In the genomic region with DNA sequence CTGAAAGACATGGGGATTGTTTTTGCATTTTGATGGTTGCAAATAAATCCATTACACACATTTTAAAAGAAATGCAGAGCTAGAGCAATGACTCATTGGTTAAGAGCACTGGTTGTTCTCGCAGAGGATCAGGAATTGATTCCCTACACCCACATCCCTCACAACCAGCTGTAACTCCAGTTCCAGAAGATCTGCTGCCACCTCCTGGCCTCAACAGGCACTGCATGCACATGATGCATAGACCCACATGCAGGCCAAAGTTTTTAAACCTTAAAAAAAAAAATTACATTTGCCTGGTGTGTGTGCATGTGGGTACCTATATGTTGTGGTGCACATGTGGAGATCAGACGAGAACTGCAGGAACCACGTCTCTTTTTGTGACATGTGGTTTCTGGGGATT, we compare ENCODE assay signal across 8 mouse cellular contexts. TPM values are rescaled to one million over a fixed set of nuclear protein-coding genes. Genes with fewer than 3 reads are reported as not detected.
DNase-seq lines count a peak whose midpoint lies in the region; ATAC-seq lines count a peak whose summit lies in the region.

No protein-coding gene starts in this region.

- H3K27me3 ChIP-seq in midbrain, embryonic 15.5 days (replicated peaks), result no peaks in the 10 kb centered on the region

- H3K36me3 ChIP-seq in midbrain, embryonic 15.5 days (replicated peaks), result no peaks in the 10 kb centered on the region

- ATAC-seq in midbrain, embryonic 15.5 days (replicated peaks), result no peak

- no peaks in the 10 kb centered on the region for H3K4me1 ChIP-seq in midbrain, embryonic 15.5 days

- H3K9me3 ChIP-seq in midbrain, embryonic 15.5 days, result no peaks in the 10 kb centered on the region

- peak; percentile 34 to 60 for DNase-seq in cerebellum, postnatal 14 days
- DNase-seq in cerebellum, adult 8-10 months, result no peak
- DNase-seq in left cerebral cortex, postnatal 4 days, result peak; percentile 25
- DNase-seq in left cerebral cortex, adult 8-10 months (ENCODE audit: low spot score in 2 of 2), result no peak
- peak; percentile 50 to 51 for DNase-seq in adrenal gland, postnatal 36 days
- DNase-seq in kidney, postnatal 10 days, result peak; percentile 65
- DNase-seq in retina, embryonic 14.5 days (ENCODE audit: low spot score), result peak; percentile 55

- no peak overlapping the region for H3K9ac ChIP-seq in midbrain, embryonic 15.5 days

- no peak overlapping the region for H3K4me2 ChIP-seq in midbrain, embryonic 15.5 days

- WGBS in midbrain, embryonic 15.5 days, result 68% methylated on average over 3 of the region's 3 CpGs

- intact Hi-C loops in left cerebral cortex, postnatal 4 days (cut with DNase I), result no loop called here

- H3K4me3 ChIP-seq in midbrain, embryonic 15.5 days, result no peak overlapping the region

- no peak overlapping the region for H3K27ac ChIP-seq in midbrain, embryonic 15.5 days

RNA-seq across cellular contexts. Expression of a gene that starts 17.7 kb away (rescaled TPM):
- not detected for total RNA-seq in left cerebral cortex, postnatal 4 days (2021)
- total RNA-seq in left cerebral cortex, adult 8-10 months (2022), result not detected
- total RNA-seq in adrenal gland, postnatal 36 days (2021), result 1 to 10 TPM in 1 of 2 experiments, under 1 TPM in 1; 0.60 to 2.1 TPM
- not detected in 2 replicates for polyA plus RNA-seq in midbrain, embryonic 15.5 days (2015; fragmentation: Nextera tagmentation; extraction: Ambion mirVana)

RNA-seq across cellular contexts. Expression of a gene that starts 20.0 kb away (rescaled TPM):
- total RNA-seq in left cerebral cortex, postnatal 4 days (2021), result under 1 TPM; 0.30 to 0.95 TPM
- total RNA-seq in left cerebral cortex, adult 8-10 months (2022), result 1 to 10 TPM in 1 of 4 experiments, under 1 TPM in 3; 0.57 to 1.1 (median 0.76) TPM
- total RNA-seq in adrenal gland, postnatal 36 days (2021), result 1 to 10 TPM; 2.7 to 3.4 TPM
- 1.2 and 1.5 TPM in 2 replicates for polyA plus RNA-seq in midbrain, embryonic 15.5 days (2015; fragmentation: Nextera tagmentation; extraction: Ambion mirVana)

RNA-seq across cellular contexts. Expression of a gene that starts 45.9 kb away (rescaled TPM):
- total RNA-seq in left cerebral cortex, postnatal 4 days (2021), result 1 to 10 TPM; 1.3 to 2.9 TPM
- 1 to 10 TPM in 3 of 4 experiments, under 1 TPM in 1; 0.96 to 3.3 (median 2.7) TPM for total RNA-seq in left cerebral cortex, adult 8-10 months (2022)
- total RNA-seq in adrenal gland, postnatal 36 days (2021), result 1 to 10 TPM; 2.4 to 6.5 TPM
- polyA plus RNA-seq in midbrain, embryonic 15.5 days (2015; fragmentation: Nextera tagmentation; extraction: Ambion mirVana), result 0.89 and 2.1 TPM in 2 replicates

RNA-seq across cellular contexts. Expression of a gene that starts 56.3 kb away (rescaled TPM):
- 1 to 10 TPM; 3.7 to 3.9 TPM for total RNA-seq in left cerebral cortex, postnatal 4 days (2021)
- total RNA-seq in left cerebral cortex, adult 8-10 months (2022), result 1 to 10 TPM in 2 of 4 experiments, under 1 TPM in 2; 0.77 to 2.4 (median 1.5) TPM
- under 1 TPM in 1 of 2 experiments, not detected in 1; 0.33 TPM for total RNA-seq in adrenal gland, postnatal 36 days (2021)
- 3.7 and 3.8 TPM in 2 replicates for polyA plus RNA-seq in midbrain, embryonic 15.5 days (2015; fragmentation: Nextera tagmentation; extraction: Ambion mirVana)

Comparison
In these comparisons a context has a peak if more than half of its experiments do, and no peak if none do; other contexts are left out.
1. DNase-seq: peak in cerebellum, postnatal 14 days (2 of 2), left cerebral cortex, postnatal 4 days (single experiment), adrenal gland, postnatal 36 days (2 of 2), kidney, postnatal 10 days (single experiment) and retina, embryonic 14.5 days (single experiment); none in cerebellum, adult 8-10 months (single experiment) and left cerebral cortex, adult 8-10 months (0 of 2).